Mouse (Mus musculus) spleen, embryonic (tissue): Measurements from ENCODE around the gene Gtf3c3.

ENCODE experiments used
- CTCF ChIA-PET: fragments of 350-600 bp; sonication (Branson Sonifier 250); formaldehyde crosslinking; loops from one replicate; lab custom pipeline; 2022; lab: Charles Lee

The Gtf3c3 gene

GRCm38 (mm10) chr1:54438340-54439079 lies at the start of gene Gtf3c3:
Gtf3c3 (minus strand) TSS chr1:54438971.
- CTCF ChIA-PET, result interaction anchor here (0.7 kb wide), 1 partner anchor 63 kb away, joined by 3 read pairs; no protein-coding TSS in a partner anchor

- CTCF ChIA-PET, result no interaction called here
Measured at GRCm38 (mm10) chr1:54484744-54485420, 46.1 kb upstream of the Gtf3c3 start.

DNA sequence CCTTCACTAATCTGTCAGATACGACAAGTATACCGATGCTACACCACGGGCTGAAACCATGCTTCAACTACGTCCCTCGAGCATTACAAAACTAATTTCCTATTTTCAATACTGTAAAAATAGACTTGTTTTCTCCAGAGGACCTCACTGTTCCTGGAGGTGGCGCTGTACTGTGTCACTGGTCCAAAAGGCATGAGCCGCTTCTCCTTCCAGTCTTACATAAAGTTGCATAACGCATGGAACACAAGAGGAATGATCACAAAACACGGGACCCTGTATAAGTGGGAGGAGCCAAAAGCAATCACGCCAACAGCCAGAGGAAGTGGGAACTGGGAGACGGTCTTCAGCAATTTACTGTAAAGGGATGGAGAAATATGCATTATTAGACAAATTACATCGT lies 41.7 kb upstream of the Gtf3c3 start:
- CTCF ChIA-PET, result no interaction called here

- CTCF ChIA-PET, result no interaction called here
Measured at GRCm38 (mm10) chr1:54468662-54469061, 29.9 kb upstream of the Gtf3c3 start.

- CTCF ChIA-PET, result interaction anchor here (0.6 kb wide), 1 partner anchor 29 kb away, joined by 3 read pairs; no protein-coding TSS in a partner anchor
Measured at GRCm38 (mm10) chr1:54467366-54467765, 28.6 kb upstream of the Gtf3c3 start.

- CTCF ChIA-PET, result no interaction called here
Measured at GRCm38 (mm10) chr1:54452116-54452515, 13.3 kb upstream of the Gtf3c3 start.

GRCm38 (mm10) chr1:54448833-54449232 lies 10.1 kb upstream of the Gtf3c3 start:
- CTCF ChIA-PET, result no interaction called here

- CTCF ChIA-PET, result no interaction called here
Measured at GRCm38 (mm10) chr1:54443641-54444040, 4.9 kb upstream of the Gtf3c3 start.

DNA sequence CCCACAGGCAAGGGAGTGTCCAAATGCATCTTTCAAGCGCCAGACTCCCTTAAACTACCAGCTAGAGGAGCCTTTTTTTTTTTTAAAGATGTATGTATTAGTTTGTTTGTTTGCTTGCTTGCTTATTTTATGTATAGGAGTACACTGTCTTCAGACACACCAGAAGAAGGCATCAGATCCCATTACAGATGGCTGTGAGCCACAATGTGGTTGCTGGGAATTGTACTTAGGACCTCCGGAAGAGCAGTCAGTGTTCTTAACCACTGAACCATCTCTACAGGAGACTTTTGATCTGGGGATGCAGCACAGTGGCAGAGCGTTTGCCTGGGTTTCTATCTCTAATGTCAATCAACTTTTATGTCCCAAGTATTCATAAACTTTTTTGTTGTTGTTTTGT lies 307 bp upstream of the Gtf3c3 start:
- CTCF ChIA-PET, result interaction anchor here (0.7 kb wide), 1 partner anchor 62 kb away, joined by 3 read pairs; no protein-coding TSS in a partner anchor

- CTCF ChIA-PET, result no interaction called here
Measured at GRCm38 (mm10) chr1:54422195-54422750, 16.5 kb downstream of the Gtf3c3 start.

- CTCF ChIA-PET, result no interaction called here
Measured at GRCm38 (mm10) chr1:54421670-54422069, 17.1 kb downstream of the Gtf3c3 start.

DNA sequence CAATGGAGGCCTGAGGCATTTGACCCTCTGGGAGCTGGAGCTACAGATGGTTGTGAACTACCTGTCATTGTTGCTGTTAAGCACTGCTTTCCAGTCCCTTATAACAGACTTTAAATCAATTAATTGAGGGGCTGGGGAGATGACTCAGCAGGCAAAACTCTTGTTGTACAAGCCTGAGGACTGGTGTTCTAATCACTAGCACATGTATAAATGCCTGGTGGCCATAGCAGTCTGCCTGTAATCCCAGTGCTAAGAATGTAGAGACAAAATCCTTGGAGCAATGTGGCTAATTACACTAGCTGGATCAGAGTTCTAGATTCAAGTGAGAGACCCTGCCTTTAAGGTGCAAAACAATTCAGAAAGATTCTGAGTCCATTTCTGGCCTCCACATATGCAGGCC lies 36.0 kb downstream of the Gtf3c3 start:
- CTCF ChIA-PET, result no interaction called here

GRCm38 (mm10) chr1:54384221-54384620 lies 54.5 kb downstream of the Gtf3c3 start:
- CTCF ChIA-PET, result no interaction called here

GRCm38 (mm10) chr1:54380978-54381914 lies 57.5 kb downstream of the Gtf3c3 start:
- CTCF ChIA-PET, result no interaction called here

DNA sequence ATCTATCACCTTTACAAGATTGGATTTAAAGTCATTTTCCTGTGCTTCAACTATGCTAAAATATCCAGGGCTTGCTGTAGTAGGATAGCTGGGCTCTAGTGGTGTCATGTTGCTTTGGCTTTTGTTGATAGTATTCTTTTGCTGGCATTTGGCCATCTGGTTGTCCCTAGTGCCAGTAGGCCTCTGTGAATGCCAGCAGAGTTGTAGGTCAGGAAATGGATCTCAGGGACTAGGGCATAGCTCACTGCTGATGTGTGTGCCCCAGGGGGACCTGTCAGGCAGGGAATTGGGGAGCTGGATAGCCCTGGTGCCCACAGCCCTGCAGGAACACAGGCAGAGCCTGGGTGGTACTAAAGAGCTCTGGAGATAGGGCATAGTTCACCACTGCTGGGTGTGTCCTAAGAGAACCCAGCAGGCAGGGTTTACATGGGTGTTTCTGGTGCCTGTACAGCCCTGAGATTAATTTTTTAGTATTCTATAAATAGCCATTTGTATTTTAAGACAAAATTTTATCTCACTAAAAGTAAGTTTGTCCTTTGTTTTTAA lies 61.2 kb downstream of the Gtf3c3 start:
- CTCF ChIA-PET, result no interaction called here

DNA sequence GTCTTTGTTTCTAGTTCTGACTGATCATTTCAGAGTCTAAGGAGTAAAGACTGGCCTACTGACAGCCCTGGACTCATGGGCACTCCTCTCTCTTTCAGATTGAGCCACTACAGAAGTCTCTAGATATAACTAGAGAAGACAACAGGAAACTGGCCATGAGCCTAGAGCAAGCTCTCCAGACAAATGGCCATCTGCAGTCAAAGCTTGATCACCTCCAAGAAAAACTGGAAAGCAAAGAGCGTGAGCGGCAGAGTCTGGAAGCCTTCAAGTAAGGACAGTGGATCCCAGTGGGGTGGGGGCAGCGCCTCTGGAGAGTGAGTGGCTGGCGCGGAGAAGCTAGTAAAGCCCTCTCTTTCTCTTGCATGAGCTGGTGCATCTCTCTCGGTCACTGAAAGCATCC lies 82.2 kb downstream of the Gtf3c3 start:
- CTCF ChIA-PET, result no interaction called here

DNA sequence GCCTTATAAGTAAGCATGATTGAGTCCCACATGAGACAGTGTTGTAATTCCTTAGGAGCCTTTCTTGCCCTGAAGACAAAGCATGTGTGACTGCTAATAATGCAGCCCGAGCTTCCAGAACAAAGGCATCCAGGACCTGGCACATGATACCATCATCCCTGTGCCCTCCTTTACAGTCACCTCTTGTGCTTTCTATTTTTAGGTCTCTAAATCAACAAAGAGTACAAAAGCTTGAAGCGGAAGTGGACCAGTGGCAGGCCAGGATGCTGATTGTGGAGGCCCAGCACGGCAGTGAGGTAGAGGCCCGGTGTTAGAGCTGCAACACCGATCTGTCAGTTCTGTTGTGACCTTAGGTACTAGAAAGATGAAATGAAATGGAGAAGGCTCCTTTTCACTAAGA lies 83.3 kb downstream of the Gtf3c3 start:
- CTCF ChIA-PET, result no interaction called here

- CTCF ChIA-PET, result no interaction called here
Measured at GRCm38 (mm10) chr1:54354786-54355185, 84.0 kb downstream of the Gtf3c3 start.
